Mouse (Mus musculus) brain, embryonic 14.5 days (tissue): ENCODE data around the gene Nrxn2.

Experiments
- CTCF ChIP-seq: fragments of 200-500 bp; IDR thresholded peaks from 2 replicates; pipeline ENCODE4 v1.5.1; 2012; ENCODE audit warnings: inconsistent platforms, mild to moderate bottlenecking, moderate library complexity, borderline replicate concordance; ENCODE audit not compliant: insufficient read depth, insufficient read length; ENCODE audit errors: extremely low read depth
- POLR2A ChIP-seq: fragments of 200-500 bp; IDR thresholded peaks from 2 replicates; pipeline ENCODE4 v1.6.1; 2012; ENCODE audit warnings: mild to moderate bottlenecking, inconsistent platforms, borderline replicate concordance; ENCODE audit not compliant: poor library complexity, insufficient read depth, insufficient read length, severe bottlenecking; ENCODE audit errors: extremely low read depth

GRCm38 (mm10) chr19:6462841-6463240 lies 44.3 kb downstream of the Nrxn2 start:
- TF ChIP-seq CTCF (no peak), POLR2A (no peak)
